Mouse (Mus musculus): ENCODE data around the gene Cemip2.

The Cemip2 gene

DNA sequence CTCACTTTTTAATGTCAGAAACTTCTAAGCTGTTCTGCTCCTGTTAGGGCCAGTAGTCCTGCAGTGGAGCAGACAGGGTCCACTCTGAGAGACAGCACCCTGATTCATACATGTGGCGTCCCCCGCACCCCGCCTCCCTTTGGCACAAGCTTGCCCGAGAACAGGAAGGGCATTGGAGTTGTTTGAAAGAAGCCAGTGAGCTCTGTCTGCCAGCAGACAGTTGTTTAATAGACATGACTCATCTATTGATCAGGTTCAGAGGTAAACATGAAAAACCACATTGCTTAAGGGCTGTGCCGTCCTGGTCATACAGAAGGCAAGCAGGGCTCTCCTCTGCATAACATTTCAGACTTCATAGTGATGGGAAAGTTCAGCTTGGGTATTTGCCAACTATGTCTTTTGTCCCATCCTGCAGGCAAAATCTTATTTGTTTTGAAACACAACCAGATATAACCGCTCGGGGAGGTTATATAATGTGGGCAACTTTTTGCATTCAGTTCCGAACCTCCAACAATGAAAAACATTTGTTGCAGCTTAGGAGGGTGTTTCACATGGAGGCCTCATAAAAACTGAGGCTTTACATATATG lies 36.4 kb downstream of the Cemip2 start:
- no peak for DNase-seq (ENCODE audit: low spot score in 2 of 2)

DNA sequence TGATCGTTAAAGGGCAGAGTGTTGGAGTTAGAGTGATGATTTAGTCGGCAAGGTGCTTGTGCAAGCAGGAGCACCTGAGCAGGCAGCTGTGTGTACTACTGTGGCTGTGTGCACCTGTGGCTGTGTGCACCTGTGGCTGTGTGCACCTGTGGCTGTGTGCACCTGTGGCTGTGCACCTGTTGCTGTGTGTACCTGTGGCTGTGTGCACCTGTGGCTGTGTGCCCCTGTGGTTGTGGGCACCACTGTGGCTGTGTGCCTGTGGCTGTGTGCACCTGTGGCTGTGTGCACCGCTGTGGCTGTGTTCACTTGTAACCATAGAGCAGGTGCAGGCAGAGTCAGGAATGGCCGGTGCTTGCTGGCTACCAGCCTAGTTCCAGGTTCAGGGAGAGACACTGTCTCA lies 38.1 kb downstream of the Cemip2 start:
- DNase-seq (ENCODE audit: low spot score in 2 of 2): no peak

DNA sequence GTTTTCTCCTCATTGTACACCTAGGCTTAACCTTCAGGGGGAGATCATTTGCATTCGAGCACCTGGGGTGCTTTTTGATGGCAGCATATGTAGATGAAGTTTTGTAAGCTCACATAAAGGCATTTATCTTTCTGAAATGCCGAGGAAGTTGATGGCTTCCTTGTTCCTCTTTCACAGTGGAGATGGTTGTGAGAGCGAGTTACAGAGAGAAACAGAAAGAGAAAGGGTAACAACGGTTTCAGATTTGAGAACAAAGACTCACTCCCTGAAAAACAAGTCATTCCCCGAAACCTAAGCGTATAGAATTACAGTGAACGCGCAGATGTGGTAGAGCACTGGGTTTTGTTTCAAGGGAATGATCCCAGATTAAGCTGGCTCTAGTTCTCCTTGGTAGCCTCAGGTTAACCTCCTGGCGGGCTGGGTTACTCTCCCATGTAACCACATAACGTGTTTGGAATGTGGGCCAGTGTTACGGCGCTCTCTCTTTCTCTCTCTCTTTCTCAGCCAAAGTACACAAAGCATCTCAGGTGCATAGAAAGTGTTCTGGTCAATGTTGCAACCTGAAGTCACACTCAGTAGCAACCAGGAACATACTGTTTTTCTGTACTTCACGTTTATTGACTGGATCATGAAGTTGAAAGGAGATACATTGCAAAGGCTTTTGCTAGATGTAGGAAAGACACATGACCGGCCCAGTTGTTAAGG lies 40.0 kb downstream of the Cemip2 start:
- DNase-seq (ENCODE audit: low spot score in 2 of 2): no peak

DNA sequence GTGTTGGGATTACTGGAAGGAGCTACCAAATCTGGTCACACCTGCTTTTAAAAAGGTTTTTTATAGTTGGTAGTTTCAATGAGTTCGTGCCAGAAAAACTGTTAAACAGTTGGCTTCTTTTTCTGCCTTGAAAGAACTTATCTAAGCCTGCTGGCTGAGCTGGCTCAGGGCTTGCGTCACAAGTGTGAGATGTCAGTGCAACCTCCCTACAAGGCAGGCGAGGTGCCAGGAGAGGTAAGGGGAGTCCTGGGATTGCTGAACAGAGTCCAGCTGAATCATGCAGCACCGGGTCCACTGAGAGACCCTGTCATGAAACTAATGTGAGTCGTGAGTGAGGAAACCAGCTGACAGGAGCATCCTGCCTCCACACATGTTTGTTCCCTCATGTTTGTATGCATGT lies 41.4 kb downstream of the Cemip2 start:
- no peak for DNase-seq (ENCODE audit: low spot score in 2 of 2)

DNA sequence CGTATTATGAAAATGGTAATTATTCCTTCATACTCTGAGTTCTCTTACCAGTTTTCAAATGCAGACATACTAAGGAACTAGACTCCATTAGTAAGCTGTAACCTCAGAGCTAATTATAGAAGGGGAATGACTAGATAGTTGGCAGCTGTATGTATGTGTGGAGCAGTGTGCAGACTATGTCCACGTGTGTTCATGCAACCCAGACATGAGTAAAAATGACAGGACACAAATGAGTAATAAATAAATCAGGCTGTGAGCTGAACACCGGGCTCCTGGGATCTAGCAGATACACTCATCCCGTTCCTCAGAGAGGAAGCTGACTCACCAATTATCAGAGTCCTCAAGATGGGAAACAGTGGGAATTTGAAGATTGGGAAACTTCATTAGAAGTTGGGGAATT lies 42.0 kb downstream of the Cemip2 start:
- DNase-seq (ENCODE audit: low spot score in 2 of 2): no peak

DNA sequence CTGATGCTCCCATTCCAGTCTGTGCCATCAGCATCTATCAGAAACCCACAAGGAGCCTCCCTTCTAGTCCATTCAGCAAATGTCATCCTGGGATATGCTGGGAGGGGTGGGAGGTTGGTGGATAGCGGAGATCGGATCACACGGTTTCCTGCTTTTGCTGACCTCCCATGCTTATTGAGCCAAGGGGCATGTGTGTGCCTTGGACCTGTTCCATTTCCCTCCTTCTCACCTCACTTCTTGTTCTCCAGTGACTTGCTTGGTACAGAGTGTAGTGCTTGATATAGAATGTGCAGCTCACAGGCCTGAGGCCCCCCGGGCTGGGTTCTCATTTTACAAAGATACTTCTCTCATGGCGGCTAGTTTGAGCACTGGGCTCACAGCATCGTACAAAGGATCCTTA lies 43.7 kb downstream of the Cemip2 start:
- DNase-seq (ENCODE audit: low spot score in 2 of 2): no peak

DNA sequence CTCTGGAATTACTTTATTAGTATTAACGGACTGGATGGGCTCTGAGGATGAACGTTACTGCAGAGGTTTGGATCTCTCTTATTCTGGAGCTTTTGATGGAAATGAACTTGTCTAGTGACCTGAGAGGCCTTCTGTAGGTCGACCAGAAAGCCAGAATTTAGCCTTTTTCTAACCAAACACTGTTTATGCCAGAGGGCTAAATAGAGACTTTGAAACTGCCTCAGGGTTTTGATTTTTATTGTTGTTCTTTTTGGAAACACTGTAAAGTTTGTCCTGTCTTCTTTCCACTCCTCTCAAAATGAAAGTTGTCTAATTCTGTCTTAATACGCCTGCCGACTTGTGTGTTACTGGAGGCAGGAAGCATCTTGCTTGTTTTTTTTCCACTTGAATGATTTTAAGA lies 46.0 kb downstream of the Cemip2 start:
- no peak for DNase-seq (ENCODE audit: low spot score in 2 of 2)

DNA sequence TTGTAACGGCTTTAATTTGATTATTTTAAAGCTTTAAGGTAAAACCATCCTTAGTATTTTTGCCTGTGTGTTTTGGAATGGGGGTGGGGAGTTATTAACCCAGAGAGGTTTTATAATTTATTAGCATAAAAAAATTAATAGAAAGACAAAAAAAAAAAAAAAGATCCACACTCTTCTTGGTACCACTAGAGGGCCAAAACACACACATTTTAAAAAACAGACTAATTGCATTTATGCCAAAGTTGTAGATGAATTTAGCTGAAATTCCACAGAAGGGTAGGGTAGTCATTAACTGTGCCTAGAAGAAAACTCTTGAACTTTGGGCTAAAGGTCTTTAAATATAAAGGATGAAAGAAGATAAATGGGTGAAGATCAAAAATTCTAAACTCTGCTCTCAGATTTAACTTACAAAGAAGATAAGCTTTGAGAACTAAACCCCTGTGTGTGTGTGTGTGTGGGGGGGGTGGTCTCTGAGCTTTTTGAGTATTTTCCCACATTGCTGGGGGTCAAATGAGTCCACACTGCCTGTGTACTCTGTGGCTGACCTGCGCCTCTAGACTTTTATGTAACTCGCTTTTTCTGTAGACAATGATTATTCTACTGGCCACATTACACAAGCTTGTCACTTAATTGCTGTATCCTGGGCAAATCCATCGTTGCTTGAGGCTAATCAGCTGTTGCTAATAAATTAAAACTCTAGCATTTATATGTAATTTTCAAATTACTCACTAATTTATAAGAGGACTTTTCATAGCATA lies 47.2 kb downstream of the Cemip2 start:
- DNase-seq (ENCODE audit: low spot score in 2 of 2): no peak

DNA sequence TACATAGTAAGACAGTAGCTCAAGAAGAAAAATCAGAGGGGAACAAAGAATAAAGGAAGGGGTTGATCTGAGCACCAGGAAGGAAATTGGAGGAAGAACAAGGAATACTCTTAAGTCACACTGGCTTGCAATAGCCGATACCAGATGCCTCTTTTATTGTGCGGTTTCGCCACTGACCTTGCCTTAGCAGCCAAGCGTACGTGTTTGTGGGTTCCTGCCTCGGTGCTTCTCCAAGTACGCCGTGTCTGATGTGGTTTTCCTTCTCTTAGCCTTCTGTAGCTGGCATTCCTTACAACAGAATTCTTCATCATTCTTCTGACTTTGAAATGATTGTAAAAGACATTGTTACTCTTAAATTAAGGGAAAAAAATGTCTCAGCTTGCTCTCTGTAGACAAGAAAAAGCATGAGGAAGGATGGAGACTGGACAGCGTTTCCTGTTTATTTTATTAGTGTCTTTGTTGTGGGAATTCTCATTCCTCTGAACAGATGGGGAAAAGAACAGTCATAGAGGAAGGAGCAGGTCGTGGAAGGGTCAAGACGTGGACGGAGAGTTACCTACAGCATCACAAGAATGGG lies 55.4 kb downstream of the Cemip2 start:
- no peak for DNase-seq (ENCODE audit: low spot score in 2 of 2)

DNA sequence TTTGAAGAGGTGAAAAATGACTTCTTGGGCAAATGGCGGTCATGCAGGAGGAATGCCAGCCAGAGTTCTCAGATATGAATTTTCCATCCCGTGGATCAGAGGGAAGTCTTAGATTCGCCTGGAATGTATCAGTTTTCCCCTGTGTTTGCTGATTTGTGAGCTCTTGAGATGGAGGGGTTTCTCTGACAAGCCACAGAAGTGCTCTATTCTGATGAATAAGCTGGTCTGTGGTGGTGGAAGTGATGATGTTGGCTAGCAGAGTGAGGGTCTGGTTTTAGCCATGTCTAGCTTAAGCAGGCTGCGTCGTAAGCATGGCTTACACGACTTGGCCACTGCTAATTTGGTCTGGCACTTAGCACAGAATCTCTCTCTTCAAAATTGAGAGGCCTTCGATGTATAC lies 56.8 kb downstream of the Cemip2 start:
- DNase-seq (ENCODE audit: low spot score in 2 of 2): no peak

DNA sequence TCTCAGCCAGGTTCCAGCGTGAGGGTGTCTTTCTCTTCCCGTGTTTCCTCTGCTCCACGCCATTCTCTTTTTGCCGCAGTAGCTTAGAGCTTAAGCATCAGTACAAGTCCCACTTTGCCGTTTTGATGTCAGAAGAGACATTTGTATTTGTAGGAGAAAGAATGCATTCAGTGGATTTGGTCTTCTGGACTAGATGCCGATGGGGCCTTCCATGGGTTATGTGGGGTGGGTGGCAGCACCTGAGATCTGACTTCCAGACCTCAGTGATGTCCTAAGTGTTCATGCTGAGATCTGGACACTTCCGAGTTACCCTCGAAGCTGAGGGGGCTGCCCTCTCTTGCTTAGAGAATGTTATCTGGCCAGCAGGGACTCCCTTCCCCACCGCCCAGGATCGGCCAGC lies 72.6 kb downstream of the Cemip2 start:
- no peak for DNase-seq (ENCODE audit: low spot score in 2 of 2)

DNA sequence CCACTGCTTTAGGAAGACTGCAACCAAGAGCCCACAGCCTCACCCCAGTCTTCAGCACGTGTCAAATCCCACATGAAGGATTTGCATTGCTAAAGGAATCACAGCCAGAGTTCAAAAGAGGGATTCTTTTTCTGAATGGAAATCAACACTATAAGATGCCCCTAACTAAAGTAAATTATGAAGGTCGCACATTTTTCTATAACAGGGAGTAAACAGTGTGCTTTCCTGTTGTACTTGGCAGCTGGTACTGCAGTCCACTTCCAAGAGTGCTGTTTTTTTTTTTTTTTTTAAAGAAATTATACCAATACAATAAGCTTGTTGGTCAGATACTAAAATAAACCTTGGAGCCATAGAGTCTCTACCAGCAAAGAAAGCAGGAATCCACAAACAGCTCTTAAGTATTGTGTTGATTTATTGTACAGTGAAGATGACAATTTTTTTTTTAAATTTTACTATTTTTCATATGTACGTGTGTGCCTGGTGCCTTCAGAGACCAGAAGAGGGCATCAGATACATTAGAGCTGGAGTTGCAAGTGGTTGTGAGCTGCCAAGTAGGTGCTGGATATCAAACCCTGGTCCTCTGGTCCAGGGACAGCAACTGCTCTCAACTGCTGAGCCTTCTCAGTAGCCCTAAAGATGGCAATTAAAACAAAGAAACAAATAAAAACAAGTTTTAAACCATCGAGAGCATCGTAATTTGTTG lies 76.5 kb downstream of the Cemip2 start:
- DNase-seq (ENCODE audit: low spot score in 2 of 2): no peak

DNA sequence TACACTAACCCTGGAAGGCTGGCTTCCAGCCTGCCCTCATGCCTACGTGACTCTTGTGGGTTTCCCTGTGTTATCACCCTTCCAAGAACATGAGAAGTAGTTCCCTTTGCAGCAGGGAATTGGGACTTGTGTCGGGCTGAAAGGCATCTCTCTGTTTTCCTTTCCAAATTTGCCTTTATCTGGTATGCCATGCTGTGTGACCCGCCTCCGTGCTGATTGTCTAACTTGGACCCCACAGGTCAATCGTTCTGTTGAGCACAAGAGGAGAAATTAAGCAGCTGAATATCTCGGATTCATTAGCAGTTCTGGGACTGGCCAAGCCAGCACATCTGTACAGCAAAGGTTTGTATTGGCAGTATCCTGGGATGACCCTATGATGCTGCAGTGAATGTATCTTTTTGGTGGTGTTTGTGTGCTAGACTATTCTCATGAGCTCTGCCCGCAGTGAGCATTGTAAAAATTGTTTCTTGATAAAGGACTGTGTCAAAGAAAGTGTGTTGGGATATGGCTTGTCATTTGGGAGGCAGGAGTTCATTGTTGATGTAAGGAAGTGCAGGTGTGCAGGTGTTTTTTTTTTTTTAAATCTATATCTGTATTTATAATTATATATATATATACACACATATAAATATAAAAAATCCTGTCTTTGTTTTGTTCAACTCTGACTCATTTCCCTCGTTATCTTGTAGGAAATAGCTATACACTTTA lies 77.4 kb downstream of the Cemip2 start:
- DNase-seq (ENCODE audit: low spot score in 2 of 2): no peak

DNA sequence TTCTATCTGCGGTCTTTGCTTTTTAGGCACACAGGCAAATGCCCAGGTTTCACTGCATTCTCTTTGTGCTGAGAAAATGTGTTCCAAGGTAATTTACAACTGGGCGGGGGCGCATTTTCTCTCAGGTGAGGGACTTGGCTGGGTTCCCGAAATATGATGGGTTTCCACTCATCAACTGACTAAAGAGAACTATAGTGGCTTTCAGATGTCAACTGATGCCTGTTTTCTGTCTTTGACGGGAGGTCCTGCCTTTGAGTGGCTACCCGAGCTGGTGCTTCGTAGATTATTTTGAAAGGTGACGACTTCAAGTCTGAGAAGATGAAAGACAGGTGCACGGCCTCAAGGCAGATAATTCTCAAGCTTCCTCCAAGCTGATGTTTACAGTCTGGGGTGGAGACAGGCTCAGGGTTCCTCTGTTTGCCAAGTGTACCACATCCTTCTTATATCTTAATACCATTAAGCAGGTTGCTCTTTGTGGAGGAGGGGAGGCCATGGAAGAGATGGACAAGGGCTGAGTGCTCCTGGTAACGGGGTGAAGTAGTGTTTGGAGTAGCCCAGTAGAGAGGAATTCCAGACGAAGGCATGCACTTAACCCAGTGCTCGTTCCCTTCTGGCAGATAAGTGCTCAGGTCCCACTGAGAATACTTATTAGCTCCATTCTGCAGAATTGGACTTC lies 80.8 kb downstream of the Cemip2 start:
- DNase-seq (ENCODE audit: low spot score in 2 of 2): no peak

DNA sequence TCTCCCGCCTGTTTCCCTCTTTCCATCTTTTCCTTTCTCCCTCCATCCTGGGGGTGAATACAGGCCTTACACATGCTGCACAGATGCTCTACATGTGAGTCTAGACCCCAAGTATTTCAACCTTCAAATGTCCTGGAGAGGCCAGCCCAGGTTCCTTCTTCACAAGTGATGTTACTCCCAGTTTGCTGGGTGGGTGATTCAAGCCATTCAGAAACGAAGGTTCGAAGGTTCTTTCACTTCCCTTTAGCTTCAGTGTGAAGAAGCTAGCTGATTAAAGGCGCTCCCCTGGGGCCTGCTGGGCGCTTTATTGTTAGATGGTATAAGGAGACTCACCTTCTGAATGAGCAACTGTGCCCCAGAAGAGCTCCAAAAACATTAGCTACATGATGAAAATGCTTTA lies 82.0 kb downstream of the Cemip2 start:
- no peak for DNase-seq (ENCODE audit: low spot score in 2 of 2)

DNA sequence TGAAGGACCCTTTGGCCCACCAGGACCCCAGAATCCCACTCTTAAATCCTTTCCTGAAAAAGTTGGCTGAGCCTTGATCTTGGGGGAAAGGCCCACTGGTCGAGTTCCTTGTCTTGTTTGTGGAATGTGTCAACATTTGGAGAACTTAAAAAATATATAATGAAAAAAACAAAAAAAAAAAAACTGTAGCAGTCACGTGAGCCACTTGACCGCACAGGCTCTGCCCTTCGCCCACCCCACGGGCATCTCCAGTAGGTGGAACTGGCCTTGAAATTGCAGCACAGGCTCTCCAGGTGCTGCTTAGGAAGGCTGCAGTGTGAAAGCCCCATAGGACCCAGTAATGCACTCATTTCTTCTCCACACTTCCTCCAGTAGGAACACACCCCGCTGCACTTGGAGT lies 82.8 kb downstream of the Cemip2 start:
- DNase-seq (ENCODE audit: low spot score in 2 of 2): no peak

DNA sequence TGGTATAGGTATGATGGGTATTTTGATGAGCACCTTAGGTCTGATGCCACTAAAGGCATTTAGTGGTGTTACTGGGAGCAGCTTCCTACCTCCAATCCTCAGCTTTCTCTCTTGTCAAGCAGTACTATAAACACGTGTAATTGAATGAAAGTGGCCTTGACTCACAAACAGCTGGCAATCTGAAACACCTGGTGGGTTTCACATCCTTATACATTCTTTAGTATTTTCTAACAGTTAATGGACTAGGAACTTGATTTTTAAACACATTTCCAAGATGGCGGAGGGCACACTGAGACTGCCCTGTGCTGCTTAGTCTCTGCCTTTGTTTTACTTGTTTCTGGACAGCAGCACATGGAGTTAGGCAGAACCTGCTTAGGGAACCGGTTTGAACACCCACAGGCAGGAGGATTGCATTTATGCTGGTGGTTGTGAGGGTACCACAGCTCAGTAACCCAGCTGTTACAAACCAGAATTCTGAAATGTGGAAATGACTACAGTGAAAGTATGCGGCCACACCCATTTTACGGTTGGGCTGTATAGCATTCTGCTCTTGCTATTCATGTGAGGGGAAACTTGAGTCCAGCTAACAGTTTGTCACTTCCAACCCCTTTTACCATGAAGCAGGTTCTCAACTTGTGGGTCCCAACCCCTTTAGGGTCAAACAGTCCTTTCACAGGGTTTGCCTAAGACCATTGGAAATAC lies 84.3 kb downstream of the Cemip2 start:
- no peak for DNase-seq (ENCODE audit: low spot score in 2 of 2)

DNA sequence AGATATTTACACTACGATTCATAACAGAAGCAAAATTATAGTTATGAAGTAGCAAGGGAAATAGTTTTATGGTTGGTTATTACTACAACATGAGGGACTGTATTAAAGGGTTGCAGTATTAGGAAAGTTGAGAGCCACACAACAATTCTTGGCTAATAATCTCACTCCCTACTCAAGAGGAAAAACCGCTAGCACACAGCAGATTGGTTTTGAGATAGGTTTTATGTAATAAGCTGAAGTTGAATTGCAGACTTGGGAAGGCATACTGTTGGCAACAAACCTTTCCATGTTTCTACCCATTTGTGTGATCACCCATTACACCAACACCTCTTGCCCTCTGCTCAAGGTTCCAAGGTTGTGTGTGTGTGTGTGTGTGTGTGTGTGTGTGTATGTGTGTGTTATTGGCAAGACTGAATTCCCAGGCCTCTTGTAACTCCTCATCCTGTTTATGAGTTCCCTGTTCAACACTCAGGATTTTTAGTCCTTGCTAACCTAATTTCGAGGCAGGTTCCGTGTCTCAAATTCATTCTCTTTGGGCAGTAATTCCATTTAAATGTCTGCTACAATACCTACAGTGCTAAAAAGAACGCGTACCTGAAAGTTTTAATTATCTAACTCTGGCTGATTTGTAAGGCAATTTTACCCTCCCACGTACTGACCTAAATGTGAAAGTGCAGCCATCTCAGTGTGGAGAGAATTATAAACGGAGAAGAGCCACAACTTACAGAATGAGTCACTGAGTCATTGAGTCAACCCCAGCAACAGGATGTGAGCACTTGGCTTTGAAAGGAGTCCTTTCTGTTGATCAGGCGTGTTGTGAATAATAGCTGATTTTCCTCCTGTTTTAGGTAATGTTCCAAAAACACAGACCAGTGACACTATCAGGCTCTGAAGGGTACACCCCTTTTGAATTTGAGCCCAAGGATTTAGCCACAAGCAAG lies 85.1 kb downstream of the Cemip2 start:
- DNase-seq (ENCODE audit: low spot score in 2 of 2): no peak

Data from left cerebral cortex, adult 9 months (tissue).